Mouse (Mus musculus) cerebellum, postnatal 10 days (tissue): ENCODE measurements at regions not wholly inside any gene's neighbourhood (a gene's known extent, or its start where the extent isn't known, plus 50 kb on each side); places are given as distances from the start of the nearest gene placed in this dataset.

Experiments
- DNase-seq, 2 experiments: peaks; one replicate each; pipeline ENCODE4 v3.0.0; 2021; ENCODE audit warnings: mixed read lengths in 2 of 2

- no peak for DNase-seq
Measured at GRCm38 (mm10) chr16:90610097-90610808, 117.0 kb downstream of the Mis18a start.

- peak; percentile 33 to 35 for DNase-seq
Measured at GRCm38 (mm10) chr16:90599329-90599870, 127.8 kb downstream of the Mis18a start.

GRCm38 (mm10) chr16:90598727-90599126 lies 128.5 kb downstream of the Mis18a start:
- no peak for DNase-seq

GRCm38 (mm10) chr16:90592721-90593481 lies 134.3 kb downstream of the Mis18a start:
- no peak for DNase-seq

DNA sequence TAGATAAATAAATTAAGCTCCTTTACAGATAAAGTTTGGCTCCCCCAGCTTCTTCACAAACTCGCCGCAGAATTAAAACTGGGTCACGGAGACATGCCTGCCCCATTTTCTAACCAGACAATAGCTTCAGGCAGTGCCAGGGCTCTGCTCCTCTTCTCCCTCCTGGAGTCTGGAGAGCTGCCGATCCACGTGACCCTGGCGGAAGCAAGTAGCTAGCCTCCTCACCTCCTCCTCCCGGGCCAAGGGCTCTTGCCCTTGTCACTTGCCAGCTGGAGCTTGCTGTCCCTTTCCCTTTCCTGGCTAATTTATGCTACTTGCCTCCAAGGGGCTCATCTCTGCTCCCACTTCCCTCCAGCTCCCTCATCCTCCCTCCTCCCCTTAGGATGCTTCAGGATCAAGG lies 142.0 kb downstream of the Mis18a start:
- DNase-seq: peak; percentile 47 to 67

DNA sequence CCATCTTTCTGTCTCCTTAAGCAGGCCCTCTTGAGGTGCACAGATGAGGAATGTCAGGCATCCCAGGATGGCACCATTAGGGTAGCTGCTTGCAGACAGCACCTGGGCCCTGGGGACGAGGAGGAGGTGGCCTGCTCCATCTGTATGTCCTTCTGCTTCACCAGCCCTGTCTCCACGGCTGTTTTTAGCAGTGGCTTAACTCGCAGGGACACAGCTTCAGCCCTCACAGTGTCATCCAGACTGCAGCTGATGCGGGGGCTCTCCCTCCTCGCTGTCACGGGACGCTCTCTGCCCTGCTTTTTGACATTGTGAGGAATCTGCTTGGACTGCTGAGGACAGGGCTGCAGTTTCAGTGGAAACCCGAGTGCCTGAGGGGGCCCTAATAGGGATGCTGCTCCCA lies 146.8 kb downstream of the Mis18a start:
- peak; percentile 24 to 34 for DNase-seq

DNA sequence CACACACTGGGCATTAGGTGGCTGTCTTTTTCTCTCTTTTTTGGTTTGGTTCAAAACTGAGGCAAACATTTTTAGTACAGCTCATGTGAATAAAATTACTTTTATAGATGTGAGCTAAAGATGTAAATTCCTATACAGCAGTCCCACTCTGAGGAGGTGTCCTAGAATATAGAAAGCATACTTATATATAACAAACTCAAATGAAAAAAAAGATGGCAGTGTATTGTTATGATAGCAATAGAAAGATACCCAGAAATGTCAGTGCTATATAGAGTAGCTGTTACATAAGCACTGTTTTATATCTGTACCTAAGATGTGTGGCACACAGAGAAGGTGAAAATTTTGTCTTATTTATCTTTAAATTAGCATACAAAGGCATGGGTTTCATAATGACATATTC lies 156.1 kb downstream of the Mis18a start:
- DNase-seq: no peak

GRCm38 (mm10) chr16:90569826-90570225 lies 157.4 kb downstream of the Mis18a start:
- peak; percentile 72 to 76 for DNase-seq

DNA sequence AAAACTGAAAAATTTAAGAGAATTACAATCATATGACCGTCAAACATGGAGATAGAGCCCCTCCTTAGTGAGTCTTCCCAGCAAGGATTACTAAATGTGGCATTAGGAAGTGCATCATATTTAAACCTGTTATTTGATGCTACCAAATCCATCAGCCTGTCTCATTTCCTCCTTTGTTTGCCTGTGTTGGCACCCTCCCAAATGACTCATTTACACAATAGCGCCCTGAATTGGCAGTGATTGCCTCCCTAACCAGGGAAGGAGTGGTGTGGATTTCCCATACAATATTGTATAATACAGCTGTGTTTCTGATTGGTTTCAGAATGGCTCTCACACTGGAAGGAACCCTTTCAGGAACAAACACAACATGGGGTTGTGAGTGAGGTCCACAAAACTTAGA lies 162.0 kb downstream of the Mis18a start:
- no peak for DNase-seq

- DNase-seq: no peak
Measured at GRCm38 (mm10) chr16:90553120-90553519, 167.3 kb downstream of the Hunk start.

DNA sequence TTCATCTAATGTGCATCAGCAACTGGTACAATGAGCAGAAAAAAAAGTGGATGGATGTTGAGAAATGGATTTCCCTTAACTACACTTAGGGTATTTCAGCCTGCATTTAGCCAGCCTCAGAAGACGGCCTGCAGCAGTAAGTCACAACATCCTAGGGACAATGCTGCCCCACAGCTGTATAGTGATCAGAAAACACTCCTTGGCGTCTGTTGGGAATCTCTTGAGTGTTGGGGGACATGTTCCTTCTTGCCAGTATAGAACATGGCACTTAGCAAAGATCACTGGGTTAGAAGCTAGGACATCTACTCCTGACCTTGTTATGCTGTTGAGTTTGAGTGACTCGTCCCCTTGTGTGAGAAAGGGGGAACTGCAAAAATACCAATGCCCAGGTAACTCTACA lies 165.2 kb downstream of the Hunk start:
- DNase-seq: no peak

- no peak for DNase-seq
Measured at GRCm38 (mm10) chr16:90550058-90550795, 164.4 kb downstream of the Hunk start.
